Mouse (Mus musculus) frontal cortex, postnatal 36 days (tissue): ENCODE measurements at regions not wholly inside any gene's neighbourhood (a gene's known extent, or its start where the extent isn't known, plus 50 kb on each side); places are given as distances from the start of the nearest gene placed in this dataset.
A peak's percentile ranks its signal among the peaks of the same experiment; 100 is the strongest.

ENCODE experiments used
- DNase-seq, 2 experiments: peaks; one replicate each; pipeline ENCODE4 v3.0.0; 2022; ENCODE audit warnings: low spot score in 2 of 2

DNA sequence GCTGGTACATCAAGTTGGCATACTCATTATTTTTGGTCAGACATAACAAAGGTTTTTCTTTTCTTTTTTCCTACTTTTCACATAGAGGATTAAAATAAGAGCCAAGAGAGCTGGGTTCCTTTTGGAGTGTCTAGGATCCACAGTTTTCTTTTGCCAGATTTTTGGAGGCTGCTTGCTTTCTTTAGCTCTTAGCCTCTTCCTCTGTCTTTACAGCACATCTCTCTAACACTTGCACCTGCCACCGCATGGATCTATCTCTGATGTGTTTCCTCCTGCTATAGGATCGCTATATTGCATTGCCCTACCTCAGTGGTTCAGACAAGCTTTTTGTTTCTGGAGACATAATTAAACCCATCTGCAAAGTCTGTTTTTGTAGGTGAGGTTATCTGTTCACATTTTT lies 339.9 kb downstream of the Rpl10l start:
- DNase-seq: peak in 1 of 2 experiments; percentile 44

DNA sequence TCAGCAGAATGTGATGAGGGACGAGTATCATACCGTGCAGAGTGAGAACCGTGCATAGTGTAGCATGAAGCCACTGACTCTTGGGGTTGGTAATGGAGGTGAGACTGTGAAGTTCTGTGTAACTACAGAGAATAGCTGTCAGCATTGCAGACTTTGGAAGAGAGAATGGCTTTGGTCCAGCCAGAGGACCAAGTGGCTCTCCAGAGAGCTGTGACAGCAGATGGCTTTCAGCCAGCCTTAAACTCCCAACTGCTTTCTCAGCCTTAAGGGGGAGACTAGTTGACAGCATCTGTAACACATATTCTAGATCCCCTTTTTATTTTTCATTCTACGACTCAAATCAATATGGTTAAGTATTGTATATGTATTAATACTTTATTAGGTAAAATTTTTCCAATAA lies 342.0 kb downstream of the Rpl10l start:
- DNase-seq: no peak

DNA sequence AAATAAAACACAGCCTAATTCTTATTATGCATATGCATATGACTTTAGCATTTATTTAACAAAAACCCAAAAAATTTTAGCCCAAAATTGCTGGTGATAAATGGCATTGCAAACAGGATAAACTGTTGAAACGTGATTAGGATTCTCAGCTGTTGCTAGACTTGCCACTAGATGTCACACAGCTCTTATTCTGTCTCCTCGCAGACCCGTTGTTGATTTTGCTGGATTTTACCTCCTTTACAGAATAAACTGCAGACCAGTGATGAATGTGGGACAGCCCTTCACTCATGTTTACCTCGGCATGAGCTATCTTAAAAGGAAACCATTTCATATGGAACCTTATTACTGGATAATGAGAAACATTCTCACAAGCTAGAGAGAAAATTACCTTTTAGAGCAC lies 352.4 kb downstream of the Rpl10l start:
- DNase-seq: peak in 1 of 2 experiments; percentile 21

DNA sequence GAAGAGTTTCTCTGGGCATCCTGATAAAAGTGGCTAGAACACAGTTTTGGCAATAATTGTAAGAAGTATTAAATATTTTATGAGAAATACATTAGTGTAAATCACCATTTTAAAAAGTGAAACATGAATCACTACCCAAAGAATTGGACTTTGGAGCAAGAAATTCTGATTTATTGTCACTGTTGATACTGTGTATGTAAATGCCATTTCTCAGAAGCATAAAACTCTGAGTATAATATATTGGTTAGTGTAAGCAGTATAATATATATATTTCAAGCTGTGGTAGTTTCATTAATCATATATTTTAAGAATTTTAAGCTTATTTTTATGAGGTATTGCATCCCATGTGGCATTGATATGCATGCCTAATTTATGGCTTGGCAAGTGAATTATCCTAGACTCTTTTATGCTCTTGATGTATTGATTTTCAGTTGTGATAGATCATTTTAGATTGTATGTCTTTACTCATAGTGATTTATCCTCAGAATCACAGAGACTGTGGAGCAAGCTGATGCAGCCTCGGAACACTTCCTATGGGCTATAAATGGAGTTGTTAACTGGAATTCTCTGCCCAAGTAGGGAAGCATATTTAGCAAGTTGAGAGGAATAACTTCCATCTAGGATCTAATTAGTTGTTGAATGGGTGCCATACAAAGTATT lies 354.4 kb downstream of the Rpl10l start:
- no peak for DNase-seq
